Mouse (Mus musculus): ENCODE measurements around the gene Ezh2.

GRCm38 (mm10) chr6:47572887-47573286, 22.3 kb downstream of the Ezh2 start:
- TF ChIP-seq CTCF (IDR thresholded peaks at IDR 0.05; ENCODE audit: borderline replicate concordance, insufficient read depth, low read depth, low read length) (no peak), POLR2A (IDR thresholded peaks at IDR 0.05; ENCODE audit: borderline replicate concordance, insufficient read depth, low read length) (no peak)
